Mouse (Mus musculus) C2C12 (cell line): ENCODE data around the gene Degs2.

Experiments used
- CTCF ChIP-seq: IDR thresholded peaks from one replicate; pipeline ENCODE4 v1.5.1; 2011; ENCODE audit not compliant: control insufficient read depth, insufficient read depth, insufficient read length
- FOSL1 ChIP-seq: IDR thresholded peaks from one replicate; pipeline ENCODE4 v1.8.0; 2011; ENCODE audit warnings: mild to moderate bottlenecking, low read length; ENCODE audit not compliant: poor library complexity, insufficient read depth, severe bottlenecking
- MAX ChIP-seq: IDR thresholded peaks from one replicate; pipeline ENCODE4 v1.6.1; 2011; ENCODE audit warnings: mild to moderate bottlenecking, control low read depth
- MYOD1 ChIP-seq: IDR thresholded peaks from one replicate; pipeline ENCODE4 v1.6.1; 2011; ENCODE audit warnings: low read depth; ENCODE audit not compliant: control insufficient read depth, insufficient read length
- MYOG ChIP-seq: IDR thresholded peaks from one replicate; pipeline ENCODE4 v1.6.1; 2011; ENCODE audit not compliant: control insufficient read depth, insufficient read length; ENCODE audit errors: extremely low read depth
- USF1 ChIP-seq: IDR thresholded peaks from one replicate; pipeline ENCODE4 v1.6.1; 2011; ENCODE audit warnings: low read depth, mild to moderate bottlenecking, control low read depth, moderate library complexity

DNA sequence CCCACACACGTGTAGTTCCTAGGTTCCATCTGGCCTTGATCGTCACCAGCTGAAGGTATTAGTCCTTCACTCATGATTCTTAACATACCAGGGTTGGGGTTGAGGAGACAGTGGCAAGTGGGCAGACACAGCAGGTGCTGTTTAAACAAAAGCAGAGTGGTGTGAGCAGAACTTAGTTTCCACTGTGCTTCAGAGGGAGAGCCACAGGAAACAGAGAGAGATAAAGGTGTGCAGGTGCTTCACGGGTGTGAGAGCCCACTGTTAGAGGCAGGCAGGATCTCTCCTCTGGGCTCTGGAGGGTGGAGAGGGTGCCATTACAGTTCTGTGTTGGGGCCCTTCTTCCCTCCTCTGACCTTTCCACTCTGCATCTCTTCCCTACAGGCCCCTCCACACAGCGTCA, 29.2 kb downstream of the Degs2 start:
- TF ChIP-seq CTCF, result no peak
- no peak for TF ChIP-seq MYOD1
- TF ChIP-seq USF1, result no peak
- no peak for TF ChIP-seq MYOG
- no peak for TF ChIP-seq MAX
- TF ChIP-seq FOSL1, result no peak
